In the genomic region with DNA sequence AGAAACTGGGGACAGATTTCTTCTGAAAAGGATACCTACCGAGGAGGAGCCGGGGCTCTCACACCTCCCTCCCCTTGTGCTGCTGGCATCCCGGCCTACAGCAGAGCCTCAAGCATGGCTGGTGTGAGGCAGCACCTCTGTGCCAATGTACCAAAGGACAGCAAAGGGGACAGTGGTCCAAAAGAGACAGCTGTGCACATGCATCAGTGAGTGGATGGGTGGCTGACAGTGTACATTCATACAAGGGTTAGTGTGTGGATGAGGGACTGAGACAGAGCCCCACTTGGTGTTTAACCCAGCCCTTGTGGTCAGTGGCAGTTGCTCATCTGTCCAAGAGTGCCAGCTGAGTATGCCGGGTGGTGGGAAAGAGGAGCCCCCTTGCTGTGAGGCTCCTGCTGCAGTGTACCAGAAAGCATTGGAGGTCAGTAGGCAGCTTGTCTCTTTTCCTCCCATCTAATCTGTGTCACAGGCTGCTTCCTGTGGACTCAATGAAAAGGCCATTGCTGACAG, we compare ENCODE assay signal across 14 mouse cellular contexts. TPM values are rescaled to one million over a fixed set of nuclear protein-coding genes. Genes with fewer than 3 reads are reported as not detected.
DNase-seq lines count a peak whose midpoint lies in the region; ATAC-seq lines count a peak whose summit lies in the region.
"Had no signal": no experiment of that assay in that cellular context is flagged by ENCODE, and none has a peak within 500 bp of the region (broad histone marks: within the 10 kb centered on the region; RNA-seq: fewer than 3 reads in every experiment).

No protein-coding gene starts in this region.

- ATAC-seq in heart, embryonic 15.5 days (replicated peaks; ENCODE audit: insufficient number of reproducible peaks, insufficient read depth, low FRiP score, low read depth), result no peak
- no peak for ATAC-seq in megakaryocyte, adult 5-6 weeks (ENCODE audit: poor library complexity, severe bottlenecking)
- no peak for ATAC-seq in neural tube, embryonic 14.5 days (ENCODE audit: low read depth)
- ATAC-seq in frontal cortex, adult (ENCODE audit: low TSS enrichment), result no peak

- peaks cover 34% of the 10 kb centered on the region for H3K4me1 ChIP-seq in heart, embryonic 15.5 days (replicated peaks)
- H3K4me1 ChIP-seq in megakaryocyte, embryonic 14.5 days, result peaks cover 100% of the 10 kb centered on the region
- H3K4me1 ChIP-seq in neural tube, embryonic 14.5 days (ENCODE audit: control insufficient read depth, insufficient read depth, low read length), result peaks cover 17% of the 10 kb centered on the region; the same call in 1 of the 2 replicates

- no peak overlapping the region for H3K9ac ChIP-seq in heart, embryonic 15.5 days
- H3K9ac ChIP-seq in neural tube, embryonic 14.5 days (replicated peaks; ENCODE audit: low read depth, low read length), result no peak overlapping the region

- DNase-seq in cerebellum, postnatal 25 days, result peak; percentile 37 to 39
- no peak for DNase-seq in cerebellum, adult 11 months
- no peak for DNase-seq in heart, adult 8-10 months (ENCODE audit: low spot score)
- DNase-seq: B cell, adult 2 months; kidney, adult 8-10 months; kidney, postnatal 36 days; left cerebral cortex, postnatal 4 days; midbrain, embryonic 14.5 days; thymus, adult 18-20 months had no signal

- 69% methylated on average over 4 of the region's 4 CpGs for WGBS in heart, embryonic 15.5 days
- WGBS in neural tube, embryonic 14.5 days, result 70% methylated on average over 4 of the region's 4 CpGs

- 0 out of 2 replicates have a peak overlapping the region, but pooled peaks have one; percentile 8 for H3K27ac ChIP-seq in heart, embryonic 15.5 days
- 0 out of 2 replicates have a peak overlapping the region, but pooled peaks have one; percentile 22 for H3K27ac ChIP-seq in neural tube, embryonic 14.5 days (ENCODE audit: low read depth, low read length)

- peaks cover 19% of the 10 kb centered on the region for H3K36me3 ChIP-seq in heart, embryonic 15.5 days
- H3K36me3 ChIP-seq in megakaryocyte, embryonic 14.5 days (replicated peaks; ENCODE audit: low read length), result peaks cover 83% of the 10 kb centered on the region
- peaks cover 28% of the 10 kb centered on the region for H3K36me3 ChIP-seq in neural tube, embryonic 14.5 days (ENCODE audit: control insufficient read depth, insufficient read depth, low read length)

- H3K4me3 ChIP-seq in heart, embryonic 15.5 days, result no peak overlapping the region
- peak overlapping the region; percentile 70 for H3K4me3 ChIP-seq in megakaryocyte, embryonic 14.5 days (replicated peaks)
- no peak overlapping the region for H3K4me3 ChIP-seq in neural tube, embryonic 14.5 days (ENCODE audit: low read depth, low read length)

- no peaks in the 10 kb centered on the region for H3K9me3 ChIP-seq in heart, embryonic 15.5 days (replicated peaks)
- H3K9me3 ChIP-seq in megakaryocyte, embryonic 14.5 days, result no peaks in the 10 kb centered on the region
- H3K9me3 ChIP-seq in neural tube, embryonic 14.5 days (ENCODE audit: control insufficient read depth, low read length), result no peaks in the 10 kb centered on the region

- H3K27me3 ChIP-seq in heart, embryonic 15.5 days, result no peaks in the 10 kb centered on the region
- no peaks in the 10 kb centered on the region for H3K27me3 ChIP-seq in megakaryocyte, embryonic 14.5 days (replicated peaks)
- H3K27me3 ChIP-seq in neural tube, embryonic 14.5 days (ENCODE audit: control insufficient read depth, insufficient read depth, low read length), result no peaks in the 10 kb centered on the region

- H3K4me2 ChIP-seq in heart, embryonic 15.5 days, result no peak overlapping the region
- H3K4me2 ChIP-seq in neural tube, embryonic 14.5 days (ENCODE audit: low read depth, low read length), result no peak overlapping the region

RNA-seq across cellular contexts. Expression of gene Fbxl22, which starts 5.4 kb away (rescaled TPM):
- polyA plus RNA-seq in heart, embryonic 15.5 days (2015; fragmentation: Nextera tagmentation; extraction: Ambion mirVana), result 70.3 and 84.7 TPM in 2 replicates
- total RNA-seq in heart, adult 8-10 months (2022), result 10 to 100 TPM; 28.1 to 43.0 (median 31.0) TPM
- 0.62 and 2.3 TPM in 2 replicates for polyA plus RNA-seq in megakaryocyte, embryonic 14.5 days (2012; ENCODE audit: insufficient read depth, low replicate concordance)
- total RNA-seq in megakaryocyte, adult 5-6 weeks (2015), result 0.52 and 0.76 TPM in 2 replicates
- total RNA-seq in megakaryocyte, adult 5-6 weeks (2017), result 0.55 and 1.2 TPM in 2 replicates
- 1.3 and 1.5 TPM in 2 replicates for polyA plus RNA-seq in neural tube, embryonic 14.5 days (2014; fragmentation: Nextera tagmentation; extraction: Ambion mirVana)

Comparison
In these comparisons a context has a peak if more than half of its experiments do, and no peak if none do; other contexts are left out.
1. DNase-seq: peak in cerebellum, postnatal 25 days (2 of 2); none in cerebellum, adult 11 months (single experiment) and heart, adult 8-10 months (single experiment).
2. RNA of gene Fbxl22, which starts 5.4 kb away (polyA plus RNA-seq): 70.3 to 84.7 TPM in heart, embryonic 15.5 days; 1.3 to 1.5 TPM in neural tube, embryonic 14.5 days and 0.62 to 2.3 TPM in megakaryocyte, embryonic 14.5 days; every median in the first group is over 10 times any median in the second.